Mouse (Mus musculus) adrenal gland, adult 8-10 months (tissue): Measurements from ENCODE around the gene Gm7903. TPM values are rescaled to one million over a fixed set of nuclear protein-coding genes. Genes with fewer than 3 reads are reported as not detected.
"Not testable (repeated sequence)": the region's sequence is repeated elsewhere in the genome, so short reads cannot be mapped to it uniquely, and the experiment has no call there.

Source experiments
- DNase-seq: peaks from one replicate; pipeline ENCODE4 v3.0.0; 2022
- total RNA-seq, 4 experiments: library from RNA; stranded (reverse); gene quantifications; 2 replicates each; pipeline ENCODE4 v1.2.4; 2022

Gm7903 gene
- not detected for total RNA-seq

DNA sequence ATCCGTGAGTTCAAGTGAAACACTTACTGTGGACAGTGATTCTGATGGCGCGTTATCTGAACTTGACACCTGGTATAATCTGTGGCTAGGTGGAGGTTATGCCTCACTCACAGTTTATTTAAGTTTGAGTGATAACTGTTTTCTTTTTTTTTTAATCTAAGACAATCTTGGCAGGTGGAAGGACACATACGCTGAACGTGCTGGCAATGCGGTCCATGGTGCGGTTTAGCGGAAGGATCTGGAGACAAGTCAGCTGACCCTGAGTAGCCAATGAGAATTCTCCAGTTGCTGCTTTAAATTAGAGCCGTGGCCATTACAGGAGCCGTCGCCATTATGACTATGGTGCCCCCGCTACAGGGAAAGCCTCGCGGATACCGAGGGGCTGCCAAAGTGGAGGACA, at the start of gene Gm7903:
Gene Gm7903 (plus strand): TSS at position 301 of the 400 bp plus-strand sequence.
- not testable (repeated sequence) for DNase-seq

DNA sequence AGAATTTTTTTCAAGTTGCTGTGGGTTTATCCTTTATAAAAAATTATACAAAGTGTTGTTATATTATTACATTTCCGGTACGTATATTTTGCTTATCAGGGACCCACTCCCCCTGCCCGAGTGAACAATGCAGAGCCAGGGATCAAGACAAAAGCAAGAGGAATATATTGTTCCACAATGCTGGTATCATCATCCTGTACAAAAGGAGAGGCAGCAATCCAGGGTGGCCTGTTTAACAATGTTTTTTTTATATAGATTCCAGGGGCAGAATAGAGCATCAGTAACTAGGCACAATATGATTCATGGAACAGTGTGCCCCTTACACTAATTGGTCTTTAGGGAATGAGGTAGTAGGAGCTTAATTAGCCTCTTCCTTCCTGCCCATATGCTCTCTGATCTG, 30.1 kb upstream of the Gm7903 start:
- not testable (repeated sequence) for DNase-seq

DNA sequence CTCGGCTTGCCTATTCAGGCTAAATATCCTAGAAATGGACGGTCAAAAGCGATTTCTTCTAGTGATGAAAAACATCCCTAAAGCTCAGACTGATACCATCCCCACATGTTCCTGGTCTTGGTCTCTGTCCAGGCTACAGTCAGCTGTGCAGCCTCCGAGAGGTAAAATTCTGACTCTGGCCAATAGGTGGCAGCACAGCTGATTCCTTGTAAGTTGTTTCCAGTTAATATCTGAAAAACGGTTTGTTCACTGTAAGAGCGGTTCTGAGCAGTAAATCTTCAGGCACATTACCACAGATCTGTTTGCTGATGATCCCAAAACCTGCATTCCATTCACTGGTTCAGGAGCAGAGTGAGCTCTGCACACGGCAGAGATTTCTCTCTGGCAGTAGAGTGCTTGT, 12.4 kb upstream of the Gm7903 start:
- not testable (repeated sequence) for DNase-seq

DNA sequence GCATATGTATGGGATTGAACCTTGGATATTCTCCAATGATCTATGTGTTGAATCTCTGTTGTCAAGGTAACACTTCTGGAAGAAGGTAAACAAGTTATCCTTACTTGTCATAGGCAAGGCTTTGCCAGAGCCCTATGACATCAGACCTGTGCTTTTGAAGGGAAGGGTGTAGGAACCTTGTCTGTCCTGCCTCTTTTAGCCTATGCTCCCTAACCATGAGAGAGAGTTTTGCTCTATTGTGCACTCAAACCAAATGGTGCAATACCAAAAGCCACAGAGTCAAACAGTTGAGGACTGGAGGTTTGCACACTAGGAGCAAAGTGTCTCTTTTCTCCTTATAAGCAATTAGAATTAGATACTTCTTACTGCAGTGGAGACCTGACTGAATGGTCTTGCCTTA, 11.8 kb upstream of the Gm7903 start:
- DNase-seq: not testable (repeated sequence)

DNA sequence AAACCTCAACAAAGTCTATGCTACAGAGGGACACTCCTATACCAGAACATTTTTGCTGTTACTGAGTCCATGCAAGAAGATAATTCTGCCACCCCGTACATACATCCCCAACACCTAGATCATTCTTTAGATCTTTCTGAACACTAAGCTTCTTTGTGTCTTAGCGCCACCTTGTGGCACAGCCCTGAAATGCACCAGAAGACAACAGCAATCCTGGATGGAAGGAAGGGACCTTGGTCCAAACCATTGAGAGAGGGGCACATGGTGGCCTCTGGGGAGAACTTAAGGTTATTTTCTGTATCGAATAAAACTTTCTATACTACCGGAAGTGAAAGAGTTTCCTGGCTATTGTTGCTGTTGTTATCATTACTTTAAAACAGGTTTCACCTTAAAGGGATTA, 11.2 kb upstream of the Gm7903 start:
- DNase-seq: not testable (repeated sequence)

DNA sequence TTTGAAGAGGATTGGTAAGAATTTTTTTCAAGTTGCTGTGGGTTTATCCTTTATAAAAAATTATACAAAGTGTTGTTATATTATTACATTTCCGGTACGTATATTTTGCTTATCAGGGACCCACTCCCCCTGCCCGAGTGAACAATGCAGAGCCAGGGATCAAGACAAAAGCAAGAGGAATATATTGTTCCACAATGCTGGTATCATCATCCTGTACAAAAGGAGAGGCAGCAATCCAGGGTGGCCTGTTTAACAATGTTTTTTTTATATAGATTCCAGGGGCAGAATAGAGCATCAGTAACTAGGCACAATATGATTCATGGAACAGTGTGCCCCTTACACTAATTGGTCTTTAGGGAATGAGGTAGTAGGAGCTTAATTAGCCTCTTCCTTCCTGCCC, 30.5 kb downstream of the Gm7903 start:
- DNase-seq: not testable (repeated sequence)

DNA sequence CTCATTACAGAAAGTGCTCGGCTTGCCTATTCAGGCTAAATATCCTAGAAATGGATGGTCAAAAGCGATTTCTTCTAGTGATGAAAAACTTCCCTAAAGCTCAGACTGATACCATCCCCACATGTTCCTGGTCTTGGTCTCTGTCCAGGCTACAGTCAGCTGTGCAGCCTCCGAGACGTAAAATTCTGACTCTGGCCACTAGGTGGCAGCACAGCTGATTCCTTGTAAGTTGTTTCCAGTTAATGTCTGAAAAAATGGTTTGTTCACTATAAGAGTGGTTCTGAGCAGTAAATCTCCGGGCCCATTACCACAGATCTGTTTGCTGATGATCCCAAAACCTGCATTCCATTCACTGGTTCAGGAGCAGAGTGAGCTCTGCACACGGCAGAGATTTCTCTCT, 48.3 kb downstream of the Gm7903 start:
- not testable (repeated sequence) for DNase-seq

DNA sequence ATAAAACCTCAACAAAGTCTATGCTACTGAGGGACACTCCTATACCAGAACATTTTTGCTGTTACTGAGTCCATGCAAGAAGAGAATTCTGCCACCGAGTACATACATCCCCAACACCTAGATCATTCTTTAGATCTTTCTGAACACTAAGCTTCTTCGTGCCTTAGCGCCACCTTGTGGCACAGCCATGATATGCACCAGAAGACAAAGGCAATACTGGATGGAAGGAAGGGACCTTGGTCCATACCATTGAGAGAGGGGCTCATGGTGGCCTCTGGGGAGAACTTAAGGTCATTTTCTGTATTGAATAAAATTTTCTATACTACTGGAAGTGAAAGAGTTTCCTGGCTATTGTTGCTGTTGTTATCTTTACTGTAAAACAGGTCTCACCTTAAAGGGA, 49.5 kb downstream of the Gm7903 start:
- not testable (repeated sequence) for DNase-seq

Other genes starting within 250 kb of the Gm7903 start
- 1 to 10 TPM; 2.1 to 6.1 (median 4.2) TPM for gene Tceal6, start 223.1 kb upstream of the Gm7903 start, total RNA-seq
- not detected for gene Pramel3, start 131.5 kb upstream of the Gm7903 start, total RNA-seq
- gene Gm5128, start 60.6 kb upstream of the Gm7903 start, total RNA-seq: not detected
- gene AV320801, start 60.8 kb downstream of the Gm7903 start, total RNA-seq: not detected
- not detected for gene Nxf7, start 164.9 kb downstream of the Gm7903 start, total RNA-seq
- not detected for gene Prame, start 193.9 kb downstream of the Gm7903 start, total RNA-seq